Mouse (Mus musculus): Measurements from ENCODE around the gene Cpa1. TPM values are rescaled to one million over a fixed set of nuclear protein-coding genes. Genes with fewer than 3 reads are reported as not detected.

Gene Cpa1
- polyA plus RNA-seq, 1 experiment, result not detected

DNA sequence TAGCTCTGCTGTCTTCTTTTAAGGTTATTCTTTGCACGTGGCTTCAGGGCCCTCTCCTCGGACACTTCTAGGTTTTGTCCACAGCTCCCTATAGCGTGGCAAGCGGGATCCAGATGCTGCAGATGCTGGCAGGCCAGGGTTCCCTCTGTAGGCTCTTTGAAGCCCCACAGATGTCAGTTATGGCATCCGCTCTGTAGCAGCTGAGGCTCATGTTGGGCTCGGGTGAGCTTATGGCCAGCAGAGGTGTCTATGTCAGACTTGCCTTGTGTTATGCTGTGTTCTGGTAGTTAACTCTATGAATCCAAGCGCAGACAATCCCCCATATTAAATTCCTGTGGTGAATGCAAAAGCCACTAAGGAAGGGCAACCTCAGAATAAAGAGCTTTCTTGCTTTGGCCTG is 41.4 kb downstream of the Cpa1 start:
- no peaks in the 10 kb centered on the region for H3K36me3 ChIP-seq (ENCODE audit: control insufficient read depth, insufficient read depth, low read length)
- H3K27me3 ChIP-seq (ENCODE audit: control insufficient read depth, insufficient read depth, low read length), result no peaks in the 10 kb centered on the region
- DNase-seq, result no peak
- H3K4me3 ChIP-seq (ENCODE audit: control insufficient read depth, insufficient read depth, low read length), result no peak overlapping the region
- H3K4me1 ChIP-seq (replicated peaks; ENCODE audit: control insufficient read depth, insufficient read depth, low read length), result no peaks in the 10 kb centered on the region; the same call in 1 of the 2 replicates
- WGBS, result 91% methylated on average over 7 of the region's 7 CpGs
- TF ChIP-seq POLR2A (IDR thresholded peaks at IDR 0.05; ENCODE audit: control insufficient read depth, extremely low read depth, insufficient read depth, low read length, poor library complexity) (no peak), CTCF (IDR thresholded peaks at IDR 0.05; ENCODE audit: borderline replicate concordance, control insufficient read depth, extremely low read depth, insufficient read depth, low read length, poor library complexity) (no peak)
- no peak overlapping the region for H3K27ac ChIP-seq (ENCODE audit: control insufficient read depth, insufficient read depth, low read length)

DNA sequence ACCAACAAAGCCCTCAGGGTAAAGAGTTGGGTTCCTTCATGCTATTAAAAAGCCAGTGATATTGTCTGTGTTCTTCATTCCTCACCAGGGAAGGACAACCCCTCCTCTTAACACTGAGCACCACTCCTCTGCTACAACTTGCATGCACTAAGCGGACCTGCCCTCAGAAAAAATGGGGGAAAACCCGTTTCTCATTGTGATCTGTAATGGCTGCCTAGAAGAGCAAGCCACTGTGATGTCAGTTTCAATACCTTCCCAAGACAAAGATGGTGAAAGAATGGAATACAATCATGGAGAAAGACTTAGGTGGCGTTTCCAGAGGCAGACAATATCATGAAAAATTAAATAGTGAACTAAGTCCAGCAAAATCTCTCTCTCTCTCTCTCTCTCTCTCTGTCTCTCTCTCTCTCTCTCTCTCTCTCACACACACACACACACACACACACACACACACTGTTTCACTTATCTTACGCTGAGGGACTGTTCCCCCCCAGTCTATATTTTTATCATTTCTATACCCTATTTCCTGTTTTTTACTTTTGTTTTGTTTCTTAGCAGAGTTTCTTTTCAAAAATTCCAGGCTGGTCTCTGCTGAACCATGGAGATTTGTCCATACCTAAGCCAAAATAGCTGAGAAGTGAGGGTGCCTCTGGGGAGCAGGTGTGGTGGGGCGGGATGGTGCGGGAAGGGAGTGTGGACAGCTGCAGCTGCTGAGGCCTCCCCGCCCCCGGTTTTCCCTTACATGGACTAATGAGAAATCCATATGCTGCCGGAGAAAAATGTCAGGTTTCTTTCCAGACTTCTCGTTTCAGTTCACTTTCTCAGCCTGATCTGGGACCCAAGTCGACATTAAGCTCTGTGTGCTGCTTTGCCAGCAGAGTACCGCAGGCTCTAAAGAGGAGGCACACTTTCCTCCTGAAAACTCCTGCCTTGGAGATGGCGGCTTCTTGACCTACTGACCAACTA is 43.2 kb downstream of the Cpa1 start:
- Histone ChIP-seq H3K4me1 (replicated peaks; ENCODE audit: control insufficient read depth, insufficient read depth, low read length) (no peaks in the 10 kb centered on the region), H3K4me3 (ENCODE audit: control insufficient read depth, insufficient read depth, low read length) (no peak overlapping the region), H3K27me3 (ENCODE audit: control insufficient read depth, insufficient read depth, low read length) (no peaks in the 10 kb centered on the region), H3K27ac (ENCODE audit: control insufficient read depth, insufficient read depth, low read length) (no peak overlapping the region), H3K36me3 (ENCODE audit: control insufficient read depth, insufficient read depth, low read length) (no peaks in the 10 kb centered on the region)
- no peak for TF ChIP-seq CTCF (IDR thresholded peaks at IDR 0.05; ENCODE audit: borderline replicate concordance, control insufficient read depth, extremely low read depth, insufficient read depth, low read length, poor library complexity)
- no peak for TF ChIP-seq POLR2A (IDR thresholded peaks at IDR 0.05; ENCODE audit: control insufficient read depth, extremely low read depth, insufficient read depth, low read length, poor library complexity)
- 90% methylated on average over 13 of the region's 13 CpGs for WGBS
- DNase-seq, result no peak

DNA sequence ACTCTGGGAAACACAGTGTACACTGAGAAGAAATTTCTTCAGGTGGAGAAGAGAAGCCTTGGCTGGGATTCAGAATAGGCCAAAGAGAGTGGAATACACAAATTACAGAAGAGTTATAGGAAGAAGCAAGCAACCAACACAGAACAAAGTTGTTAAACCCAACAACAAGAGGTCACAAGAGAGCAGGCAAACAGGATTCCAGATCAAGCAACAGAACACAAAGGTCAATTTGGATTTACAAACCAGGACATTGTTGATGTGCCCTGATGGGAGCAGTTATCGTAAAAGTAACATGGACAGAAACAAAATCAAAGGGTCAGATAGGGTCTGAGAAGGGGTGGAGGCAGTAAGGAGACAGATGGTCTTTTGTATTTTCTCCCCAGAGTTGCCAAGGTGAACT is 45.6 kb downstream of the Cpa1 start:
- Histone ChIP-seq H3K4me1 (replicated peaks; ENCODE audit: control insufficient read depth, insufficient read depth, low read length) (no peaks in the 10 kb centered on the region), H3K36me3 (ENCODE audit: control insufficient read depth, insufficient read depth, low read length) (no peaks in the 10 kb centered on the region), H3K27me3 (ENCODE audit: control insufficient read depth, insufficient read depth, low read length) (no peaks in the 10 kb centered on the region), H3K27ac (ENCODE audit: control insufficient read depth, insufficient read depth, low read length) (no peak overlapping the region), H3K4me3 (ENCODE audit: control insufficient read depth, insufficient read depth, low read length) (no peak overlapping the region)
- 95% methylated on average over 1 of the region's 1 CpGs for WGBS
- no peak for DNase-seq
- TF ChIP-seq CTCF (IDR thresholded peaks at IDR 0.05; ENCODE audit: borderline replicate concordance, control insufficient read depth, extremely low read depth, insufficient read depth, low read length, poor library complexity) (no peak), POLR2A (IDR thresholded peaks at IDR 0.05; ENCODE audit: control insufficient read depth, extremely low read depth, insufficient read depth, low read length, poor library complexity) (no peak)

DNA sequence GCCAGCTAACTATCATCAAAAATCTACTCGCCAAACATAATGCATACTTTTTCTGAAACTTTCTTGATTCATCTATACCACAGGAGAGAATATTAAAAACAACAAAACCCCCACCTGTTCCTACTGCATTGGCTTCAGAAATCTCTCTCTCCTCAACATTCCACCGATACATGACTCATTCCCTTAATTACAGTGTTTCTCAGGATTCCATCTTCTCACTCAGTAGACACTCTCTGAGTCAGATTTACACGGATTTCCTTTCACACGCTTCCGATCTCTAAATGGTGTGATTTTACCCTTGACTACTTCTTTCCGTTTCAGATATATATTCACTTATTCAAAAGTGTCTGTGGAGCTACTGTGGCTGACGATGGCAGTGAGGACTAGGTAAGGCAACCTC is 48.2 kb downstream of the Cpa1 start:
- H3K27me3 ChIP-seq (ENCODE audit: control insufficient read depth, insufficient read depth, low read length), result no peaks in the 10 kb centered on the region
- no peak overlapping the region for H3K27ac ChIP-seq (ENCODE audit: control insufficient read depth, insufficient read depth, low read length)
- 96% methylated on average over 7 of the region's 7 CpGs for WGBS
- H3K4me3 ChIP-seq (ENCODE audit: control insufficient read depth, insufficient read depth, low read length), result no peak overlapping the region
- H3K4me1 ChIP-seq (replicated peaks; ENCODE audit: control insufficient read depth, insufficient read depth, low read length), result no peaks in the 10 kb centered on the region
- H3K36me3 ChIP-seq (ENCODE audit: control insufficient read depth, insufficient read depth, low read length), result no peaks in the 10 kb centered on the region
- no peak for TF ChIP-seq POLR2A (IDR thresholded peaks at IDR 0.05; ENCODE audit: control insufficient read depth, extremely low read depth, insufficient read depth, low read length, poor library complexity)
- TF ChIP-seq CTCF (IDR thresholded peaks at IDR 0.05; ENCODE audit: borderline replicate concordance, control insufficient read depth, extremely low read depth, insufficient read depth, low read length, poor library complexity), result no peak
- DNase-seq, result no peak

DNA sequence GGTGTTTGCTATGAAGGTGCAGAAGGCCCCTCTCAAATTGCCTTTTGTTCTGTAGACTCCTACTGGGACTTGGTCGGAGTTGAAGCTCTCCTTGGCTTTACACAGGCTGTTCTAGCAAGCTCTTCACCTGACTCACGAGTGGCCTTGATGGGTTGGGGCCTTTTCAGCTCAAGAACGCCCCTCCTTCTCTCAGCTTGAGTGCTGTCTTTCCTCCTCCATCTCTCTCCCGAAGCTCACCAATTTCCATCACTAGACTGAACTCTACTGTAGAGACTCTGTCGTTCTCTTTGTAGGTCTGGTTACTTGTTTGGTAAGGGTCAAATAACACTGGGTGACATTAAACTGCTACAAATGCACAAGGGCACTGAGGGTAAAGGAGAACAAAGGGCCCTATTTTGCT is 53.8 kb downstream of the Cpa1 start:
- Histone ChIP-seq H3K4me3 (ENCODE audit: control insufficient read depth, insufficient read depth, low read length) (peak overlapping the region; percentile 77), H3K36me3 (ENCODE audit: control insufficient read depth, insufficient read depth, low read length) (no peaks in the 10 kb centered on the region), H3K4me1 (replicated peaks; ENCODE audit: control insufficient read depth, insufficient read depth, low read length) (peaks cover 5% of the 10 kb centered on the region), H3K27me3 (ENCODE audit: control insufficient read depth, insufficient read depth, low read length) (no peaks in the 10 kb centered on the region), H3K27ac (ENCODE audit: control insufficient read depth, insufficient read depth, low read length) (no peak overlapping the region)
- no peak for DNase-seq
- TF ChIP-seq CTCF (IDR thresholded peaks at IDR 0.05; ENCODE audit: borderline replicate concordance, control insufficient read depth, extremely low read depth, insufficient read depth, low read length, poor library complexity) (no peak), POLR2A (IDR thresholded peaks at IDR 0.05; ENCODE audit: control insufficient read depth, extremely low read depth, insufficient read depth, low read length, poor library complexity) (no peak)
- WGBS, result 71% methylated on average over 5 of the region's 5 CpGs

DNA sequence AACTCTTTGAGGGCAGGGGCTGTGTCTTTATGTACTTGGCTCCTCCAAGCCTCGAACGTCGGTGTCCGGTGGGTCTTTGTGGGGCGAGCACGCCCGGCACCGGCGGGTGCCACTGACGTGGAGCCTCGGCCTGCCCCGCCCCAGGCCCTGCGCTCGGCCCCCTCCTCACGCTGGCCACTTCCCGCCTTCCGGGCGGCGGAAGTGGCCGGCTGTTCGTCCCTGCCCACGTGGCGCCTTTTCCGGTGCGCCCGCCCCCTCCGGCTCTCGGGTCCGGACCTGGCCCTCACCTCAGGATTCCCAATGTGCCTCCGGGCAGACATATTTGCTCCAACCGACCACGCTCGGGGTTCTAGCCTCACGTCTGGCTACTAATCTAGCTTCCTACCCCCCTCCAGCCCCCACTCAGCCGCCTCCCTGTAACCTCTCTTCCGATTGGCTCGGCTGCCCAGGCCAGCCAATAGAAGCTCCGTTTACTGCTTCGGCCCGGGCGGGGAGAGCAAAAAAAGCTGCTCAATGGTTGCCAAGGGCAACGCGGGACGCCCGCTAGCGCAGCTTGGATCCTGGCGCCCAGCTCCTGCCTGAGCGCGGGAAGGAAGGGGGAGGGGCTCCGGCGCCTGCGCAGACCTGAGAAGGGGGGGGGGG is 54.5 kb downstream of the Cpa1 start, which contains the start of gene Cep41:
Cep41 (minus strand) TSS at position 400 of the 642 bp plus-strand sequence.
- no peak within 1 kb of the TSS for H3K27ac ChIP-seq (ENCODE audit: control insufficient read depth, insufficient read depth, low read length)
- peak within 1 kb of the TSS; percentile 77 for H3K4me3 ChIP-seq (ENCODE audit: control insufficient read depth, insufficient read depth, low read length)
- WGBS, result under 1% methylated on average over 48 of the region's 52 CpGs
- DNase-seq, result peak; percentile 93
- TF ChIP-seq POLR2A (IDR thresholded peaks at IDR 0.05; ENCODE audit: control insufficient read depth, extremely low read depth, insufficient read depth, low read length, poor library complexity) (no peak), CTCF (IDR thresholded peaks at IDR 0.05; ENCODE audit: borderline replicate concordance, control insufficient read depth, extremely low read depth, insufficient read depth, low read length, poor library complexity) (no peak)
- no peaks in the 10 kb centered on the region for H3K36me3 ChIP-seq (ENCODE audit: control insufficient read depth, insufficient read depth, low read length)
- no peaks in the 10 kb centered on the region for H3K27me3 ChIP-seq (ENCODE audit: control insufficient read depth, insufficient read depth, low read length)
- H3K4me1 ChIP-seq (replicated peaks; ENCODE audit: control insufficient read depth, insufficient read depth, low read length), result peaks cover 5% of the 10 kb centered on the region

All from thymus, adult 2 months (tissue).